Mouse (Mus musculus) CH12.LX (cell line): ENCODE measurements around the gene Alppl2.

ENCODE experiments used
- CTCF ChIP-seq, 2 experiments: IDR thresholded peaks in 1 of 2; conservative IDR thresholded peaks in 1 of 2; 2 replicates each; pipeline ENCODE4 v1.5.1; 2011 to 2012; ENCODE audit warnings: low read depth in 2 of 2, low read length in 2 of 2, improper control_type of control experiment in 1 of 2, inconsistent platforms in 1 of 2, mild to moderate bottlenecking in 1 of 2, moderate library complexity in 1 of 2
- EP300 ChIP-seq: IDR thresholded peaks from 2 replicates; pipeline ENCODE4 v1.6.1; 2011; ENCODE audit warnings: low read length, improper control_type of control experiment
- MAX ChIP-seq: IDR thresholded peaks from 2 replicates; pipeline ENCODE4 v1.6.1; 2011; ENCODE audit warnings: low read length, improper control_type of control experiment
- MXI1 ChIP-seq: IDR thresholded peaks from 2 replicates; pipeline ENCODE4 v1.6.1; 2011; ENCODE audit warnings: mild to moderate bottlenecking, low read depth, low read length, improper control_type of control experiment
- POLR2A ChIP-seq: IDR thresholded peaks from 2 replicates; pipeline ENCODE4 v1.6.1; 2011; ENCODE audit warnings: low read depth, mild to moderate bottlenecking, improper control_type of control experiment, low read length
- RAD21 ChIP-seq: IDR thresholded peaks from 2 replicates; pipeline ENCODE4 v1.6.1; 2011; ENCODE audit warnings: low read depth, mild to moderate bottlenecking, low read length, improper control_type of control experiment, moderate library complexity
- USF1 ChIP-seq: IDR thresholded peaks from 2 replicates; pipeline ENCODE4 v1.6.1; 2014; ENCODE audit warnings: low read depth, mild to moderate bottlenecking, inconsistent platforms, low read length, improper control_type of control experiment

GRCm38 (mm10) chr1:87102114-87102513 is 12.4 kb upstream of the Alppl2 start:
- no peak for TF ChIP-seq MXI1
- no peak for TF ChIP-seq CTCF (conservative IDR thresholded peaks at IDR 0.05 in 1 of 2, IDR thresholded peaks at IDR 0.05 in 1 of 2; ENCODE audit: low read depth in 2 of 2, low read length in 2 of 2)
- no peak for TF ChIP-seq USF1
- no peak for TF ChIP-seq MAX
- TF ChIP-seq POLR2A = no peak
- TF ChIP-seq EP300 = no peak
- TF ChIP-seq RAD21 = no peak
